Mouse (Mus musculus) liver, adult 2 months (tissue): ENCODE data around the gene Akr1c19.

ENCODE experiments used
- CTCF ChIP-seq: fragments of 200-500 bp; IDR thresholded peaks from 2 replicates; pipeline ENCODE4 v1.5.1; 2011; ENCODE audit warnings: low read depth, low read length, control low read depth
- POLR2A ChIP-seq: fragments of 200-500 bp; IDR thresholded peaks from 2 replicates; pipeline ENCODE4 v1.6.1; 2011; ENCODE audit warnings: low read length, control low read depth; ENCODE audit not compliant: insufficient read depth; ENCODE audit errors: extremely low read depth

DNA sequence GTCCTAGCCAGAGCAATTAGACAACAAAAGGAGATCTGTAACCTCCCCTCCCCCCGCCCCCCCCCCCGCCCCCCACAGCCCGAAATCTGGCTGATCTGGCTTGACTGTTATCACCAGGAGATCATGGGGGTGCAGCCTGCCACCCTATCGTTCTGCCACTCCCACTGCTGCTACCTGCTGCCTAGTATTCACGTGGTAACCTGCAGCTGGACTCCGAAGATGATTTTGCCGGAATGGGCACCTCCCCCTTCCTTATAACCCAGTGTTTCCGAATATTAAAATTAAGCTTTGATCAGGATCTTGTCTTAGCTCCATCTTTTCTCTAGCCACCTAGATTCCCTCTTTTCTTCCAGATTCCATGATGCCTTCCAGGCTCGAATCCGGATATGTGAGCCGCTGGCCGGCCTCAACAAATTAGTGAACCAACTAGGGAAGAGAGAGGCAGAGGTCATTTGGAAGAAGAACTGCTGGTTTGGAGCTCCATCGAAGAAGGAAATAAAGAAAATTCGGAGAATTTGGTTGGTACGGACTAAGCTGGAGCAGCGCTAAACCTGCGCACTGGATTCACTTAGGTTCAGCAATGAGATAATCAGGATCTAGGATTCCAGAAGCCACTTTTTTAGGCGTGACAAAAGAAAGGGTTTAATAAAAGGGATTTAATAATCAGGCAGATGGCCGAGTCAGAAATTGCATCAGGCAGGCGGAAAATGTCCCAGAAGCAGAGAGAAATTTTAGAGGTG lies 16.8 kb upstream of the Akr1c19 start:
- TF ChIP-seq CTCF (no peak), POLR2A (no peak)
